ENCODE assay signal across 1 mouse cellular context in genomic region chr16:56012789-56013743, GRCm38 (mm10).
TF ChIP-seq lines count a peak whose summit lies in the region.

No protein-coding gene starts in this region.

TF ChIP-seq in MEL, 35 proteins besides CTCF, POLR2A, EP300 and RAD21:
- TF ChIP-seq POLR2AphosphoS2 (IDR thresholded peaks at IDR 0.05; ENCODE audit: low read length) (no peak), ZKSCAN1 (IDR thresholded peaks at IDR 0.05; ENCODE audit: low read depth, low read length) (no peak), NRF1 (IDR thresholded peaks at IDR 0.05; ENCODE audit: insufficient read depth, low read depth, low read length, poor library complexity, severe bottlenecking) (no peak), NELFE (IDR thresholded peaks at IDR 0.05; ENCODE audit: low read depth, low read length) (no peak)
